23 mouse cellular contexts compared by ENCODE assay signal in genomic region chr13:46584860-46585259, GRCm38 (mm10).
A peak's percentile ranks its signal among the peaks of the same experiment; 100 is the strongest.
DNase-seq lines count a peak whose midpoint lies in the region; ATAC-seq lines count a peak whose summit lies in the region.
"Had no signal": no experiment of that assay in that cellular context is flagged by ENCODE, and none has a peak within 500 bp of the region (broad histone marks: within the 10 kb centered on the region; RNA-seq: fewer than 3 reads in every experiment).

No protein-coding gene starts in this region.

- intact Hi-C loops in heart, postnatal 14 days (cut with DNase I) = no loop called here

- no peak overlapping the region for H3K4me3 ChIP-seq in forebrain, embryonic 10.5 days
- H3K4me3 ChIP-seq in forebrain, embryonic 13.5 days = no peak overlapping the region
- H3K4me3 ChIP-seq in hindbrain, embryonic 10.5 days = no peak overlapping the region
- H3K4me3 ChIP-seq in hindbrain, embryonic 11.5 days (ENCODE audit: low read depth, low read length) = no peak overlapping the region
- H3K4me3 ChIP-seq in midbrain, embryonic 12.5 days = no peak overlapping the region
- H3K4me3 ChIP-seq: embryonic facial prominence, embryonic 12.5 days; heart, embryonic 10.5 days; hindbrain, embryonic 12.5 days; limb, embryonic 12.5 days had no signal

- H3K36me3 ChIP-seq in forebrain, embryonic 10.5 days (replicated peaks) = no peaks in the 10 kb centered on the region
- no peaks in the 10 kb centered on the region for H3K36me3 ChIP-seq in forebrain, embryonic 13.5 days (ENCODE audit: poor library complexity, severe bottlenecking)
- no peaks in the 10 kb centered on the region for H3K36me3 ChIP-seq in hindbrain, embryonic 10.5 days
- no peaks in the 10 kb centered on the region for H3K36me3 ChIP-seq in hindbrain, embryonic 11.5 days (ENCODE audit: control insufficient read depth, insufficient read depth, low read length)
- no peaks in the 10 kb centered on the region for H3K36me3 ChIP-seq in midbrain, embryonic 12.5 days
- H3K36me3 ChIP-seq: embryonic facial prominence, embryonic 12.5 days; hindbrain, embryonic 12.5 days; limb, embryonic 12.5 days had no signal

- ATAC-seq in forebrain, embryonic 13.5 days = no peak
- no peak for ATAC-seq in hindbrain, embryonic 11.5 days (ENCODE audit: low FRiP score)
- ATAC-seq in midbrain, embryonic 12.5 days (ENCODE audit: low FRiP score, low read depth) = no peak
- ATAC-seq: activated CD4-positive, CD25-positive, alpha-beta regulatory T cell, adult 4 months; inflammation-experienced regulatory T-cells, adult 6 months had no signal

- no peaks in the 10 kb centered on the region for H3K9me3 ChIP-seq in forebrain, embryonic 10.5 days
- H3K9me3 ChIP-seq in forebrain, embryonic 13.5 days (replicated peaks) = no peaks in the 10 kb centered on the region
- no peaks in the 10 kb centered on the region for H3K9me3 ChIP-seq in hindbrain, embryonic 10.5 days
- H3K9me3 ChIP-seq in hindbrain, embryonic 11.5 days (ENCODE audit: control insufficient read depth, low read length) = no peaks in the 10 kb centered on the region
- H3K9me3 ChIP-seq in midbrain, embryonic 12.5 days = no peaks in the 10 kb centered on the region
- H3K9me3 ChIP-seq: embryonic facial prominence, embryonic 12.5 days; heart, embryonic 10.5 days; hindbrain, embryonic 12.5 days; limb, embryonic 12.5 days had no signal

- peak overlapping the region; percentile 48; the same call in 1 of the 2 replicates for H3K27ac ChIP-seq in forebrain, embryonic 10.5 days
- no peak overlapping the region; the same call in 1 of the 2 replicates for H3K27ac ChIP-seq in forebrain, embryonic 13.5 days
- H3K27ac ChIP-seq in hindbrain, embryonic 10.5 days = 0 out of 2 replicates have a peak overlapping the region, but pooled peaks have one; percentile 23
- H3K27ac ChIP-seq in hindbrain, embryonic 11.5 days (ENCODE audit: low read depth, low read length) = no peak overlapping the region
- peak overlapping the region; percentile 60 for H3K27ac ChIP-seq in midbrain, embryonic 12.5 days (replicated peaks)
- H3K27ac ChIP-seq: embryonic facial prominence, embryonic 12.5 days; heart, embryonic 10.5 days; hindbrain, embryonic 12.5 days; limb, embryonic 12.5 days had no signal

- no peak overlapping the region for H3K9ac ChIP-seq in forebrain, embryonic 13.5 days
- no peak overlapping the region for H3K9ac ChIP-seq in hindbrain, embryonic 11.5 days (ENCODE audit: low read depth, low read length)
- H3K9ac ChIP-seq in midbrain, embryonic 12.5 days (replicated peaks) = no peak overlapping the region
- H3K9ac ChIP-seq: embryonic facial prominence, embryonic 12.5 days; hindbrain, embryonic 12.5 days; limb, embryonic 12.5 days had no signal

- DNase-seq in forebrain, embryonic 10.5 days (ENCODE audit: extremely low spot score, low spot score) = no peak
- DNase-seq in hindbrain, embryonic 10.5 days (ENCODE audit: low spot score) = no peak
- DNase-seq in hindbrain, embryonic 11.5 days (ENCODE audit: low spot score) = no peak
- peak; percentile 51 for DNase-seq in brain, adult 2 months (ENCODE audit: low read depth, low spot score)
- no peak for DNase-seq in urinary bladder, postnatal 36 days (ENCODE audit: low spot score in 2 of 2)
- DNase-seq in heart, postnatal 14 days = no peak
- DNase-seq: adrenal gland, adult 8-10 months; cerebellum, adult 2 months; cerebellum, postnatal 25 days; kidney, adult 18-20 months; lung, adult 2 months; lung, postnatal 14 days; right cerebral cortex, postnatal 25 days; spleen, adult 18-20 months had no signal

- no peak overlapping the region for H3K4me2 ChIP-seq in forebrain, embryonic 13.5 days
- no peak overlapping the region for H3K4me2 ChIP-seq in hindbrain, embryonic 11.5 days (replicated peaks; ENCODE audit: low read depth, low read length)
- H3K4me2 ChIP-seq in midbrain, embryonic 12.5 days (replicated peaks) = no peak overlapping the region
- H3K4me2 ChIP-seq: embryonic facial prominence, embryonic 12.5 days; hindbrain, embryonic 12.5 days; limb, embryonic 12.5 days; liver, embryonic 11.5 days had no signal

- H3K4me1 ChIP-seq in forebrain, embryonic 10.5 days = peaks cover 7% of the 10 kb centered on the region; the same call in 1 of the 2 replicates
- peaks cover 4% of the 10 kb centered on the region; the same call in 1 of the 2 replicates for H3K4me1 ChIP-seq in forebrain, embryonic 13.5 days
- no peaks in the 10 kb centered on the region for H3K4me1 ChIP-seq in hindbrain, embryonic 10.5 days (replicated peaks)
- no peaks in the 10 kb centered on the region for H3K4me1 ChIP-seq in hindbrain, embryonic 11.5 days (replicated peaks; ENCODE audit: control insufficient read depth, insufficient read depth, low read length)
- H3K4me1 ChIP-seq in midbrain, embryonic 12.5 days = peaks cover 5% of the 10 kb centered on the region; the same call in 1 of the 2 replicates
- H3K4me1 ChIP-seq: hindbrain, embryonic 12.5 days; limb, embryonic 12.5 days had no signal

- H3K27me3 ChIP-seq in forebrain, embryonic 10.5 days (ENCODE audit: poor library complexity, severe bottlenecking) = no peaks in the 10 kb centered on the region
- no peaks in the 10 kb centered on the region for H3K27me3 ChIP-seq in forebrain, embryonic 13.5 days
- no peaks in the 10 kb centered on the region for H3K27me3 ChIP-seq in hindbrain, embryonic 10.5 days (ENCODE audit: insufficient read depth, poor library complexity, severe bottlenecking)
- H3K27me3 ChIP-seq in hindbrain, embryonic 11.5 days (ENCODE audit: control insufficient read depth, insufficient read depth, low read length) = no peaks in the 10 kb centered on the region
- no peaks in the 10 kb centered on the region for H3K27me3 ChIP-seq in midbrain, embryonic 12.5 days
- H3K27me3 ChIP-seq: embryonic facial prominence, embryonic 12.5 days; hindbrain, embryonic 12.5 days; limb, embryonic 12.5 days had no signal

- 70% methylated on average over 7 of the region's 7 CpGs for WGBS in forebrain, embryonic 10.5 days
- WGBS in forebrain, embryonic 13.5 days = 49% methylated on average over 7 of the region's 7 CpGs
- 73% methylated on average over 7 of the region's 7 CpGs for WGBS in hindbrain, embryonic 10.5 days
- WGBS in hindbrain, embryonic 11.5 days = 78% methylated on average over 7 of the region's 7 CpGs
- 55% methylated on average over 7 of the region's 7 CpGs for WGBS in midbrain, embryonic 12.5 days

Comparison
In these comparisons a context has a peak if more than half of its experiments do, and no peak if none do; other contexts are left out.
1. H3K27ac ChIP-seq: peak in forebrain, embryonic 10.5 days (single experiment), hindbrain, embryonic 10.5 days (single experiment) and midbrain, embryonic 12.5 days (single experiment); none in forebrain, embryonic 13.5 days (single experiment) and hindbrain, embryonic 11.5 days (single experiment).